Mouse (Mus musculus): ENCODE results near the gene Tmem159.

DNA sequence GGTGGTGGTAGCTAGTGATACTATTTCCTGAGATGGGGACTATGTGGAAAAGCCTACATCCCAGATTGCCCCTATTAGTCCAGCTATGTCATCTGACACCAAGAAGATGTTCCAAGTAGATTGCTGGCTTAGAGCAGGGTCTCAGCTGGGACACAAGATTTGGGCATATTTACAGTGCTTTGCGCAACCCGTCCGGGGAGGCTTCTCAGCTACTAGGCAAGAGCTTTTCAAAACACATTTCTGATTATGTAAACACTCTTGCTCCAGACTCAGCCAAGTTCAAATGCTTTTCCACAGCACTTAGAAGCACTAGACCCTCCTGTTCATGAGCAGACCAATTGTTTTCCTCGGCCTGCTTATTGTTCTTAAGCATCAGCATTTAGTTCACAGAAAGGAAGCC, 21.6 kb downstream of the Tmem159 start:
- TF ChIP-seq POLR2A (IDR thresholded peaks at IDR 0.05; ENCODE audit: low read depth, low read length), result no peak
- no peak for TF ChIP-seq CTCF (IDR thresholded peaks at IDR 0.05; ENCODE audit: extremely low read depth, insufficient read length, insufficient replicate concordance, low read depth, low read length)
